Mouse (Mus musculus) embryonic stem cell, embryonic (primary cell): ENCODE data around the gene Map4k5.

Experiments used
- CTCF ChIA-PET, 4 experiments: fragments of 300-600 bp in 2 of 4; fragments of 350-600 bp in 2 of 4; sonication (Branson Sonifier 250); formaldehyde crosslinking; loops; one replicate each; lab custom pipeline; 2022; ENCODE audit warnings: inconsistent platforms in 2 of 4; lab: Charles Lee
- POLR2A ChIA-PET, 4 experiments: fragments of 300-600 bp in 2 of 4; fragments of 350-600 bp in 2 of 4; sonication (Branson Sonifier 250); formaldehyde crosslinking; loops; one replicate each; lab custom pipeline; 2022; ENCODE audit warnings: antibody characterized with exemption in 4 of 4, inconsistent platforms in 1 of 4; lab: Charles Lee

Map4k5 gene

DNA sequence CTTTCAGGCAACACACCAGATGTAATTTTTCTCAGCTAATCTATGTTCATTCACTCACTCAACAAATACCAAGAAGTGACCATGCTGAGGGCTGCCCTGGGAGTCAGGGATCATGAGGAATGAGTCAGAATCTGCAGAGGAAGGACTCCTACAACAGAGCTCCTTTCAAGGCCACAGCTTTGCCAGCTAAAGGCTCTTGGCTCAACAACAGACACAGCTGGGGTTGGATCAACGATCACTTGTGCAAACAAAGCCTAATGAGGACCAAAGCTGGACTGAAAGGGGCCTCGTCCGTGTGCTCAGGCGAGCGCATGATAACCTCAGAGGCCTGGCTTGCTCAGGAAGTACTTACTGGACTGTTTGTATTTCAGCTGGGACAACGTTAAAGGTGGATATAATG, 78.7 kb downstream of the Map4k5 start:
- CTCF ChIA-PET = interaction anchor here in 1 of 4 experiments (0.5 kb wide), 1 partner anchor 10 kb away, joined by 3 read pairs; no protein-coding TSS in a partner anchor
- POLR2A ChIA-PET = interaction anchor here in 1 of 4 experiments (1.6 kb wide), 1 partner anchor 39 kb away, joined by 4 read pairs; no protein-coding TSS in a partner anchor

DNA sequence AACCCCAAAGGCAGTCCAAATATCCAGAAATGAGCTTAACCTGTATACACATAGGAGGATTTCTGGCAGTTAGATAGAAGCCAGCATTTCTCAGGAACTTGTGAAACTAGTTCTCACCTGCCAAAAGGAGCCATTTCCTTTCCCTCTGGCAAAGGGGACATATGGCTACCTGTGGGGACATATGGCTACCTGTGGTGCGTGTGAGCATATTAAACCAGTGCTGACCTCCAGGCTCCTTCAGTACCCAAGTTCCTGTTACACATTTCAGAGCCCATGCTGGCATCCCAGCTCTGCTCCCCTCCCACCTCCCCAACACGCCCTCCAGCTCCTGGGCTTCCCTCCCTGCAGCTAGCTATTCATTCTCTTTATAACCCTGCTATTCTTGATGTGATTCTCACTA, 79.4 kb downstream of the Map4k5 start:
- ChIA-PET POLR2A (interaction anchor here in 1 of 4 experiments (1.3 kb wide), 1 partner anchor 11 kb away, joined by 3 read pairs; no protein-coding TSS in a partner anchor), CTCF (no interaction called here)

DNA sequence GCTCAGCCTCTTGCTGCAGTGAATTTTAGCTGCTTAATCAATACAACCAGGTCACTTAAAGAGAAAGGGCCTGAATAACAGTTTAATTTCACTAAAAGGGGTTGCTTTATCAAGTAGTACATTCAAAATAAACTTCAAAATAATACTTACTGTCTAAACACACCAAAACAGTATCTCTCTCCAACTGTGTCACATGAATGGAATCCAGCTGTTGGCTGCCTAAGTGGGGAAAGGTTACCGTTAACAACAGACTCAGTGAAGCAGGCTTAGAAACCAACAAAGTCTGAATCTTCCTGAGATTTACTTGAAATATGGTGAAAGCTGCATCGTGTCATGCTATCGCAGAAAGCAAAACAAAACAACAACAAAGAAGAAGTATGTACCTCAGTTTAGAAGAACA, 80.0 kb downstream of the Map4k5 start:
- POLR2A ChIA-PET = interaction anchor here in 1 of 4 experiments (1.3 kb wide), 1 partner anchor 12 kb away, joined by 3 read pairs; no protein-coding TSS in a partner anchor
- CTCF ChIA-PET = no interaction called here

DNA sequence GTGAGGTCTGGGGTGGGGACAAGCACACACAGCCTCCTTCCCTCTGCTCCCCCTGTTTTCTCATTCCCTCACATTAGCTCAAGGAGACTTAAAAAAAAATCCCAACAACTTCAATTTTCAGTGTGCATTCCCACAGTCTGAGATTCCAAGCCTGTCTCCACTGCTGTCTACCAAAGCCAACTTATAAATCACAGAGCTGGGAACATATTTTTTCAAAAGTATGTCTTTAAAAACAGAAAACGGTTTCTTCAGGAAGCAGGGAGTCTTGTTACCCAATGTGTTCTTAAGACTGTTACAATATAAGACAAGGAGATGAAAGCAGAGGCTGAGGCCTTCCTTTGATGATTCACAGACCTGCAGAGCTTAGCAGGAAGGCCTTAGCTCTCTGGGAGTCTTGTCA, 81.0 kb downstream of the Map4k5 start:
- CTCF ChIA-PET = no interaction called here

GRCm38 (mm10) chr12:69809439-69809838, 83.6 kb downstream of the Map4k5 start:
- POLR2A ChIA-PET = interaction anchor here in 3 of 4 experiments (0.6 to 1.8 kb wide), 5 partner anchors 9 to 281 kb away, joined by 3 to 5 read pairs (median 4); no protein-coding TSS in a partner anchor
- CTCF ChIA-PET = interaction anchor here in 1 of 4 experiments (0.7 kb wide), 1 partner anchor 18 kb away, joined by 6 read pairs; the partner anchor contains the start of gene Cdkl1

More for the DNA sequence above, 81.0 kb downstream of the Map4k5 start:
- POLR2A ChIA-PET = interaction anchor here in 1 of 4 experiments (0.6 kb wide), 1 partner anchor 44 kb away, joined by 4 read pairs; no protein-coding TSS in a partner anchor

GRCm38 (mm10) chr12:69807399-69807985, 85.5 kb downstream of the Map4k5 start:
- CTCF ChIA-PET = no interaction called here
- POLR2A ChIA-PET = interaction anchor here in 1 of 4 experiments (1.1 kb wide), 1 partner anchor 17 kb away, joined by 3 read pairs; the partner anchor contains the start of gene Cdkl1

DNA sequence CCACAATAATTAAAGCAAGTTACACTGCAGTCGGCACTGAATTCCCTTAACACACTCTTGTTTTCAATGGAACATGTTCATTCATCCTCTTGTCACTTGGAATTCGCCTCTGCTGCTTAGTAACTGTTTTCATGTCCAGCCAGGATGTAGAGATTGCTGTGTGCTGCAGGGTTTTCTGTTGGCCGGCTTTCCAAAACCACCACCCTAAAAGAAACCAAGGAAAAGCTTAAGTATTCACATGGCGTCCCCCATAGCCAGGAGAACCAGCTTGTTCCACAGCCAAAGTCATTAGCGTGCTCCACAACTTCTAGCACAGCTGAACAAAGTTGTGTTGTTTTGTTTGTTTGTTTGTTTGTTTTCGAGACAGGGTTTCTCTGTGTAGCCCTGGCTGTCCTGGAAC, 87.9 kb downstream of the Map4k5 start:
- ChIA-PET CTCF (interaction anchor here in 2 of 4 experiments (0.6 kb wide), 2 partner anchors 117 to 625 kb away, joined by 3 to 4 read pairs; no protein-coding TSS in a partner anchor), POLR2A (interaction anchor here in 3 of 4 experiments (0.6 to 0.7 kb wide), 4 partner anchors 15 to 1330 kb away, joined by 3 to 5 read pairs (median 4); no protein-coding TSS in a partner anchor)

DNA sequence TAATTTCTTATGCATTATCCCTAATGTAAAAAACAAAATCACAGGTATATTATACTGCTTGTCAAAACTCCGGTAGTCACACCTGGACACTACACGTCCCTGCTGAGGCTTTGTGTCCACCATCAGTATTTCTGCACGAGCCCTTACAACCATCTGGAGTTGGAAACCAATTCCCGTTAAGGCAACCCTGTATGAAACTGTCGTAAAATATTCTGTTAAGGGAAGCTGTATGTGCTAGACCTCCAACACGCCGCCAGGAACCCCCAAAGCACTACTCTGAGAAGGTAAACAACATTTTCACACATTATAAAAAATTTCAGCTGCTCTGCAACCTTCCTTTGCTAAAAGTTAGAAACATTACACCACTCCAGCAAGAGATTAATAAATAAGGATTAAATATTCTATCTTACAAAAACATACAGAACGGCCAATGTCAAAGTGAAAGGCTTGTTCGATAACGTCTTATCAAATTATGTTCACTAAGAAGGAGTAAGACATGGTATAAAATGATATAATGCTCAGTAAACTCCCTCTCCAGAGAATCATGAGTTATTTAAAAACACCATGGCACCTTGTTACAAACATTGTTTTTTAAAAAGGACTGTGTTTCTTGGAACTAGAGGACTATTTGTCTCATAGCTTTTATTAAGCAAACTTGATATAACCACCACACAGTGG, 88.5 kb downstream of the Map4k5 start:
- ChIA-PET CTCF (interaction anchor here in 1 of 4 experiments (0.6 kb wide), 1 partner anchor 10 kb away, joined by 3 read pairs; no protein-coding TSS in a partner anchor), POLR2A (interaction anchor here in 1 of 4 experiments (0.7 kb wide), 1 partner anchor 15 kb away, joined by 4 read pairs; no protein-coding TSS in a partner anchor)

DNA sequence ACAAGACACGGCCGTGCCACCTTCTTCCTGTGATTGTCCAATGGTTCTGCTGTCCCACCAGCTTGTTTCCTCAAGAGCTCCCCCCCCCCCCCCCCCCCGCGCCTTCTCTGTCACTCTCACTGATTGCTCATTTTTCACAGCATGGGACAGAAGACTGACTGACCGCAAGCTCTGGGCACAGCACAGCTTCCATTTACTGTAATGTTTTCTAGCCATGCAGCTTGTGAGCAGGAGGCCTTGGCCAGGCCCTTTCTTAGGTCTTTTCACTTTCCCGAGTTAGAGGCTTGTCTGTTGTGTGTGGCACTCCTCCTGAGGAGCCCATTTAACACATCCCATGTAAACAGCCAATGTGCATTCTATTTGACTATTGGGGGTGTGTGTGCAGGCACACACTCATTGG, 89.8 kb downstream of the Map4k5 start:
- ChIA-PET CTCF (no interaction called here), POLR2A (interaction anchor here in 2 of 4 experiments (0.6 to 0.7 kb wide), 3 partner anchors 89 to 309 kb away, joined by 3 to 6 read pairs (median 4); partner anchors contain the start of gene Atl1 (in 1 of the 2))

GRCm38 (mm10) chr12:69800586-69800985, 92.4 kb downstream of the Map4k5 start:
- POLR2A ChIA-PET = interaction anchor here in 1 of 4 experiments (1.2 kb wide), 1 partner anchor 9 kb away, joined by 4 read pairs; no protein-coding TSS in a partner anchor
- CTCF ChIA-PET = no interaction called here

GRCm38 (mm10) chr12:69796311-69796710, 96.7 kb downstream of the Map4k5 start:
- CTCF ChIA-PET = no interaction called here
- POLR2A ChIA-PET = no interaction called here

DNA sequence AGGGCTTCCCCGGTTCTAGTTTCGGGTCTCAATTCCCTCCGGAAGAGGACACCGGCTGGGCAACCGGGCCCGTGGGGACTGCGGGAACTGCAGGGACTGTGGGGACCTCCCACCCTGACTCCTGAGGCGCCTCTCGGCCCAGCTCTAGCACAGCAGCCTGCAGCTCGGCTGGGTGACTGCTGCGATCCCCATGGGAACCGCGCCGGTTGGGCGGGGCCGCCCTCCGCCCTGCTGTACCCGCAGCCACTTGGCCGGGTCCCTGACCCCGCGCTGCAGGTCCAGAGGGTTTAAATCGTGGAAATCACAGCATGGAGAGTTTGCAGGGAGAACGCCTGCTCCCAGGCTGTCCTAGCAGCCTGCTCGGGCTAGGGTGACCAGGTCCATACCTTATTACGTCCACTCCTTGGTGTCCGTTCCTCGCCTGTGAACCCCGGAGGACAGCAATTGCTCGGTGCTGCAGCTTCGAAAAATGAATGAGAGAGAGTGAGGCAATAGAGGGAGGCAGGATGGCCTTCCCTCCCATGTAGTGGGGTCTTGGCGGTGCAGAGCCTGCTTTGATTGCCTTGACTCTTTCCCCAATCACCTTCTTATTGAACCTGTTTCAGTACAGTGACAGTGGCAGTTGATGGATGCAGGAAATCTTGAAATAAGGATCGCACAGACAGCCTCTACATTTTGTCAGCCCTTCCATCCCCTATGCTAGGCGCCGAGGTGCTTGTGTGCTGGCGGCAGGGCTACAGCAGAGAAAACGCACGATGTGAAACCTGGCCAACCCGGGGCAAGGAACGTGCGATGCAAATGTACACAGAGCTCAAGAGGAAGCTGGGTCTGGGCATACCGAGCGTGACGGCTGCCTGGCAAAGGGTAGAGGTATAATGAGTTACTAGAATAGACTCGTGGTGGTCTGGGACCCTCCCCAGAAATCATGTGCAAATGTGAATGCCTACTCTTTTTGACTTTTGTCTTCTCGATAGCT, 102.2 kb downstream of the Map4k5 start, which contains the start of gene Cdkl1:
Cdkl1 (minus strand) TSS at position 738 of the 976 bp plus-strand sequence.
- ChIA-PET POLR2A (interaction anchor here in 3 of 4 experiments (0.6 to 1.7 kb wide), 7 partner anchors 9 to 117 kb away, joined by 3 to 5 read pairs (median 3); partner anchors contain the start of gene Map4k5 (in 1 of the 3)), CTCF (interaction anchor here in 2 of 4 experiments (0.5 to 1.6 kb wide), 3 partner anchors 19 to 34 kb away, joined by 4 to 6 read pairs (median 5); no protein-coding TSS in a partner anchor)

DNA sequence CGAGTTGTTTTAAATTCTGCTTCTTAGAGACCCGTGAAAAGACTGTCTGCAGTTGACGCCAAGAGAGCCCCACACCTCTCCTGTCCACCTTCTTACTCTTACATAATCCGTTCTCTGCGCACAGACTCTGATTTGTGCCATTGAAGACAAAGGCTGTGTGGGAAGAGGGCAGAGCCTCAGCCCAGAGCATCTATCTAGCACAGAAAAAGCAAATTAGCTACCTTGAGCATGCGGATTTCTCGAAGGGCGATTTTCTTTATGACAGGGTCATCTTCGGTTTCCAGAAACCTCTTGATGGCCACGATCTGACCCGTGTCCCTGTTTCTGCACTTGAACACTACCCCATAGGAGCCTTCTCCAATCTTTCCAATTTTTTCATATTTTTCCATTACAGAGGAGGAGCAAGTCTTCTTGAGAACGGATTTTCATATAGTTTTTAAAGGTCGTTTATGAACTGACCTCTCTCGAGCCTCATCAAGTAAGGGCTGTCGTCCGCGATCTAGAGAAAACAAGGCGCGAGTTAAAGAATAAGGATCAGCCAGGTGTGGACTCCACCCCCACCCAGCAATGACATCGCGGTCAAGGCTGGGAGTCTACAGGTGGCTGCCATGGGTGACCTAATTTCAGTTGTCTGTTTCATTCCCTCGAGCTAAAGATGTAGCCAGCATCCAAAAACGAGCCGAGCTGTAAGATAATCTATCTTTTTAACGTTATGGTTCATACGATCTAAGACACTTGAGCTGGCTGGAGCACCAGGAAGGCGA, 103.1 kb downstream of the Map4k5 start:
- POLR2A ChIA-PET = interaction anchor here in 2 of 4 experiments (0.6 to 1.7 kb wide), 4 partner anchors 9 to 103 kb away, joined by 3 to 5 read pairs (median 4); partner anchors contain the start of gene Map4k5 (in 1 of the 2)
- CTCF ChIA-PET = interaction anchor here in 1 of 4 experiments (1.6 kb wide), 1 partner anchor 32 kb away, joined by 5 read pairs; no protein-coding TSS in a partner anchor

DNA sequence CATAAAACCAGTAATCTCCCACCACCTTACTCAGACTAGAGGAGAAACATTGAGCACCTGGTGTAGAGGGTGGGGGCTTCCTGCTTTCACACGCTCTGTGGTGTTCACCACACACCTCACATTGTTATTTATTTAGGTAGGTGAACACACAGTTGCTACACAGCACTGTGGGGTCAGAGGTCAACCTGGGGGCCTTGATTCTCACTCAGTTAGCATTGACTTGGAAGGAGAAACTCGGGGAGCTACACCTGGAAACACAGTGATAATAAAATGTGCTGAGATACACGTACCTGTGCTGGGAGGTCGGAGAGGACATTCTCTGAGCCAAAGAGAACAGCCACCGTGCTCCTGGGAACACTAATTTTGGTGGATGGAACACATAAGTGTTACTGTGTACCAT, 104.6 kb downstream of the Map4k5 start:
- POLR2A ChIA-PET = interaction anchor here in 1 of 4 experiments (0.9 to 1.0 kb wide), 2 partner anchors 30 to 64 kb away, joined by 3 read pairs; partner anchors contain the start of genes Atp5s and L2hgdh
- CTCF ChIA-PET = no interaction called here

DNA sequence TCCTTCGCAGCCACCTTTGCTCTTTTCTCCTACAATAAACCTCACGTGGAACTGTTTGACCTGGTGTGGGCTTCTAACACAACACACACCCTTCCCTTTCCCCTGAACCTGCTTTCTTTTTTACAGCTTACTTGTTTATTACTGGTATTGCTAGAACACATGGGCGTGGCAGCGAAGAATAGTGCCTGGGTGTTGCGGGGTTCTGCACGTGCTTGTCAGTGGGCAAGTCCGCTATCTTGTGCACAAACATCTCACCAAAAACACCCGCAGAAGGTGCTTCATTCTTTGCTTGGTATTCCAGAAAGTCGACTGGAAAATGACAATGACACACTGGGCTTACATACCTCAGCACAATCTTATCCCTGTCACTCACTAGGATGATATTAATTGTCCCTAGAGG, 107.5 kb downstream of the Map4k5 start:
- CTCF ChIA-PET = no interaction called here
- POLR2A ChIA-PET = interaction anchor here in 2 of 4 experiments (0.6 to 1.0 kb wide), 2 partner anchors 25 to 499 kb away, joined by 3 to 4 read pairs; no protein-coding TSS in a partner anchor

- ChIA-PET POLR2A (interaction anchor here in 1 of 4 experiments (1.0 kb wide), 2 partner anchors 11 to 25 kb away, joined by 3 to 4 read pairs; no protein-coding TSS in a partner anchor), CTCF (no interaction called here)
Observed at GRCm38 (mm10) chr12:69783247-69784025, 109.6 kb downstream of the Map4k5 start.
